Mouse (Mus musculus) urinary bladder, postnatal 10 days (tissue): ENCODE results near the gene Gm16434.
"Not testable (repeated sequence)": the region's sequence is repeated elsewhere in the genome, so short reads cannot be mapped to it uniquely, and the experiment has no call there.

ENCODE experiments used
- DNase-seq: peaks from one replicate; pipeline ENCODE4 v3.0.0; 2022; ENCODE audit warnings: low spot score

The Gm16434 gene

GRCm38 (mm10) chr14:7194440-7194839 lies at the start of gene Gm16434:
Gene Gm16434 (minus strand): TSS chr14:7194540.
- not testable (repeated sequence) for DNase-seq

- not testable (repeated sequence) for DNase-seq
Observed at GRCm38 (mm10) chr14:7243498-7243897, 49.2 kb upstream of the Gm16434 start.

GRCm38 (mm10) chr14:7200070-7200469 lies 5.7 kb upstream of the Gm16434 start:
- DNase-seq = not testable (repeated sequence)

GRCm38 (mm10) chr14:7174483-7174971 lies 19.8 kb downstream of the Gm16434 start, which contains the start of gene Gm3512:
Gene Gm3512 (minus strand): TSS chr14:7174533.
- not testable (repeated sequence) for DNase-seq
